Mouse (Mus musculus): ENCODE results near the gene Card19.
A peak's percentile ranks its signal among the peaks of the same experiment; 100 is the strongest.

Gene Card19

GRCm38 (mm10) chr13:49225633-49226032 is 9.8 kb upstream of the Card19 start:
- DNase-seq (ENCODE audit: low read depth, low spot score), result no peak

- DNase-seq (ENCODE audit: low read depth, low spot score), result no peak
Measured at GRCm38 (mm10) chr13:49225159-49225558, 9.3 kb upstream of the Card19 start.

- no peak for DNase-seq (ENCODE audit: low read depth, low spot score)
Measured at GRCm38 (mm10) chr13:49224729-49225128, 8.9 kb upstream of the Card19 start.

- no peak for DNase-seq (ENCODE audit: low read depth, low spot score)
Measured at GRCm38 (mm10) chr13:49224314-49224713, 8.5 kb upstream of the Card19 start.

GRCm38 (mm10) chr13:49220912-49221311 is 5.1 kb upstream of the Card19 start:
- DNase-seq (ENCODE audit: low read depth, low spot score), result no peak

GRCm38 (mm10) chr13:49219367-49219766 is 3.5 kb upstream of the Card19 start:
- DNase-seq (ENCODE audit: low read depth, low spot score), result no peak

- DNase-seq (ENCODE audit: low read depth, low spot score), result no peak
Measured at GRCm38 (mm10) chr13:49218651-49219050, 2.8 kb upstream of the Card19 start.

- no peak for DNase-seq (ENCODE audit: low read depth, low spot score)
Measured at GRCm38 (mm10) chr13:49216808-49217561, 1.1 kb upstream of the Card19 start.

GRCm38 (mm10) chr13:49216220-49216552 is 349 bp upstream of the Card19 start:
- DNase-seq (ENCODE audit: low read depth, low spot score), result no peak

GRCm38 (mm10) chr13:49215128-49215503 is 721 bp downstream of the Card19 start:
- no peak for DNase-seq (ENCODE audit: low read depth, low spot score)

- DNase-seq (ENCODE audit: low read depth, low spot score), result no peak
Measured at GRCm38 (mm10) chr13:49214454-49214853, 1.4 kb downstream of the Card19 start.

GRCm38 (mm10) chr13:49213531-49213932 is 2.3 kb downstream of the Card19 start:
- no peak for DNase-seq (ENCODE audit: low read depth, low spot score)

- DNase-seq (ENCODE audit: low read depth, low spot score), result no peak
Measured at GRCm38 (mm10) chr13:49212711-49213500, 2.9 kb downstream of the Card19 start.

GRCm38 (mm10) chr13:49209306-49209705 is 6.5 kb downstream of the Card19 start:
- no peak for DNase-seq (ENCODE audit: low read depth, low spot score)

- DNase-seq (ENCODE audit: low read depth, low spot score), result no peak
Measured at GRCm38 (mm10) chr13:49206341-49206740, 9.5 kb downstream of the Card19 start.

GRCm38 (mm10) chr13:49205381-49205998 is 10.3 kb downstream of the Card19 start:
- peak; percentile 73 for DNase-seq (ENCODE audit: low read depth, low spot score)

- DNase-seq (ENCODE audit: low read depth, low spot score), result no peak
Measured at GRCm38 (mm10) chr13:49202556-49202955, 13.3 kb downstream of the Card19 start.

- no peak for DNase-seq (ENCODE audit: low read depth, low spot score)
Measured at GRCm38 (mm10) chr13:49200688-49201087, 15.1 kb downstream of the Card19 start.

- DNase-seq (ENCODE audit: low read depth, low spot score), result no peak
Measured at GRCm38 (mm10) chr13:49199891-49200290, 15.9 kb downstream of the Card19 start.

- DNase-seq (ENCODE audit: low read depth, low spot score), result no peak
Measured at GRCm38 (mm10) chr13:49198734-49199133, 17.1 kb downstream of the Card19 start.

GRCm38 (mm10) chr13:49196766-49197165 is 19.1 kb downstream of the Card19 start:
- no peak for DNase-seq (ENCODE audit: low read depth, low spot score)

GRCm38 (mm10) chr13:49196211-49196610 is 19.6 kb downstream of the Card19 start:
- DNase-seq (ENCODE audit: low read depth, low spot score), result no peak

- no peak for DNase-seq (ENCODE audit: low read depth, low spot score)
Measured at GRCm38 (mm10) chr13:49195651-49196050, 20.2 kb downstream of the Card19 start.
